Mouse (Mus musculus) lung, postnatal 0 days (tissue): ENCODE results near the gene Tfb1m. TPM values are rescaled to one million over a fixed set of nuclear protein-coding genes. Genes with fewer than 3 reads are reported as not detected.

ENCODE experiments used
- ATAC-seq: fragments of 200-750 bp; cut with Nextera tagmentation; 2 replicates; pipeline ENCODE4 v1.8.0; 2017; ENCODE audit warnings: moderate library complexity
- DNase-seq: peaks from one replicate; pipeline ENCODE4 v3.0.0-alpha.2; 2016; ENCODE audit warnings: low spot score
- H3K27ac ChIP-seq: fragments of 300-500 bp; sonication (generic); 2 replicates; pipeline ENCODE4 v1.5.1; 2014; ENCODE audit warnings: antibody characterized with exemption, mild to moderate bottlenecking, low read length, mixed read lengths
- H3K27me3 ChIP-seq: fragments of 300-500 bp; sonication (generic); replicated peaks from 2 replicates; pipeline ENCODE4 v1.6.1; 2014; ENCODE audit warnings: low read length, mixed read lengths; ENCODE audit not compliant: insufficient read depth
- H3K36me3 ChIP-seq: fragments of 300-500 bp; sonication (generic); 2 replicates; pipeline ENCODE4 v1.6.1; 2014; ENCODE audit warnings: low read length, mixed read lengths; ENCODE audit not compliant: insufficient read depth
- H3K4me1 ChIP-seq: fragments of 300-500 bp; sonication (generic); 2 replicates; pipeline ENCODE4 v1.6.1; 2014; ENCODE audit warnings: antibody characterized with exemption, low read depth, low read length, mixed read lengths; ENCODE audit not compliant: insufficient read depth
- H3K4me2 ChIP-seq: fragments of 300-500 bp; sonication (generic); replicated peaks from 2 replicates; pipeline ENCODE4 v1.6.1; 2014; ENCODE audit warnings: low read depth, mild to moderate bottlenecking, low read length, moderate library complexity, mixed read lengths
- H3K4me3 ChIP-seq: fragments of 300-500 bp; sonication (generic); 2 replicates; pipeline ENCODE4 v1.5.1; 2014; ENCODE audit warnings: low read depth, low read length
- H3K9ac ChIP-seq: fragments of 300-500 bp; sonication (generic); replicated peaks from 2 replicates; pipeline ENCODE4 v1.6.1; 2014; ENCODE audit warnings: low read depth, mild to moderate bottlenecking
- H3K9me3 ChIP-seq: fragments of 300-500 bp; sonication (generic); 2 replicates; pipeline ENCODE4 v1.6.1; 2016; ENCODE audit warnings: low read length, mixed read lengths
- CTCF ChIP-seq: IDR thresholded peaks from 2 replicates; pipeline ENCODE4 v1.5.1; 2016; ENCODE audit warnings: antibody characterized with exemption, mild to moderate bottlenecking
- EP300 ChIP-seq: IDR thresholded peaks from 2 replicates; pipeline ENCODE4 v1.6.1; 2016; ENCODE audit warnings: antibody characterized with exemption, mild to moderate bottlenecking, control low read depth
- WGBS: fragments of 180-500 bp; shearing (Covaris S2); extraction: QIAGEN DNeasy Blood & Tissue Kit; methylation state at CpG from one replicate; pipeline ENCODE4 v1.1.7; 2014; 5-methylcytosine and 5-hydroxymethylcytosine counted together
- polyA plus RNA-seq: library from polyadenylated mRNA; unstranded; fragments of >200 nt; fragmentation: Nextera tagmentation; extraction: Ambion mirVana; gene quantifications from 2 replicates; pipeline ENCODE4 v1.2.1, GENCODE M21; 2015

Tfb1m gene
- polyA plus RNA-seq, 1 experiment from 2014 or later, result 5.9 TPM

GRCm38 (mm10) chr17:3491065-3491464, 66.5 kb downstream of the Tfb1m start:
- DNase-seq, result no peak
- Histone ChIP-seq H3K27me3 (no peaks in the 10 kb centered on the region), H3K4me1 (no peaks in the 10 kb centered on the region), H3K36me3 (no peaks in the 10 kb centered on the region), H3K9me3 (no peaks in the 10 kb centered on the region), H3K4me2 (no peak overlapping the region), H3K4me3 (no peak overlapping the region), H3K9ac (no peak overlapping the region), H3K27ac (no peak overlapping the region)
- ATAC-seq, result no peak
- WGBS, result 51% methylated on average over 5 of the region's 5 CpGs
- TF ChIP-seq CTCF, result no peak
- no peak for TF ChIP-seq EP300

DNA sequence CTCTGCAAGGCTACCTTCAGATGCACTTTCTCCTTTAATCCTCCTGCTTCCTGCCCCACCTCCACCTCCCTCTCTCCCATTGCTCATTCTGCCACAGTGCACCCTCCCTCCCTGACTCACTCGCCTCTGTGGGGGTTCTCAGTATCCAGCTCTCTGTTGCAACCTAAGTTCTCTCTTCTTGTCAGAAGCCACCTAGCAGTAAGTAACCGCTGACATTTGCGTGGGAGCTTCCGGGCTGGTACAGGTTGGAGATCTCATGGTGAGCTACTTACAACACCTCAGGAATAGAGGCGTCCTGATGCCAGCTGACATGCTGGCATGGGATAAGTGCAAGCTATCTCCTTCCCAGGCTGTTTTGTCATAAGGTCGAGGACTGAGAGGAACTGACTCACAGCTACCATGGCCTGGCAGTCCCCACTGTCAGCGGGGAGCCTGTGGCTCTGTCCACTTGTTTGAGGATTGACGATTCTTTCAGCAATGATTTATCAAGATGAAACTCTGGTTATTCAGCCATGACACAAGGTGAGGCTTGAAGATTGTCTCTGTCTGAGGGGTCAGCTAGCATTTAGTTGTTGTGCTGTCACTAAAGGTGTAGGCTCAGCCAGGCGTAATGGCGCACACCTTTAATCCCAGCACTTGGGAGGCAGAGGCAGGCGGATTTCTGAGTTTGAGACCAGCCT, 67.2 kb downstream of the Tfb1m start:
- H3K36me3 ChIP-seq, result no peaks in the 10 kb centered on the region
- 82% methylated on average over 11 of the region's 11 CpGs for WGBS
- no peak for ATAC-seq

DNA sequence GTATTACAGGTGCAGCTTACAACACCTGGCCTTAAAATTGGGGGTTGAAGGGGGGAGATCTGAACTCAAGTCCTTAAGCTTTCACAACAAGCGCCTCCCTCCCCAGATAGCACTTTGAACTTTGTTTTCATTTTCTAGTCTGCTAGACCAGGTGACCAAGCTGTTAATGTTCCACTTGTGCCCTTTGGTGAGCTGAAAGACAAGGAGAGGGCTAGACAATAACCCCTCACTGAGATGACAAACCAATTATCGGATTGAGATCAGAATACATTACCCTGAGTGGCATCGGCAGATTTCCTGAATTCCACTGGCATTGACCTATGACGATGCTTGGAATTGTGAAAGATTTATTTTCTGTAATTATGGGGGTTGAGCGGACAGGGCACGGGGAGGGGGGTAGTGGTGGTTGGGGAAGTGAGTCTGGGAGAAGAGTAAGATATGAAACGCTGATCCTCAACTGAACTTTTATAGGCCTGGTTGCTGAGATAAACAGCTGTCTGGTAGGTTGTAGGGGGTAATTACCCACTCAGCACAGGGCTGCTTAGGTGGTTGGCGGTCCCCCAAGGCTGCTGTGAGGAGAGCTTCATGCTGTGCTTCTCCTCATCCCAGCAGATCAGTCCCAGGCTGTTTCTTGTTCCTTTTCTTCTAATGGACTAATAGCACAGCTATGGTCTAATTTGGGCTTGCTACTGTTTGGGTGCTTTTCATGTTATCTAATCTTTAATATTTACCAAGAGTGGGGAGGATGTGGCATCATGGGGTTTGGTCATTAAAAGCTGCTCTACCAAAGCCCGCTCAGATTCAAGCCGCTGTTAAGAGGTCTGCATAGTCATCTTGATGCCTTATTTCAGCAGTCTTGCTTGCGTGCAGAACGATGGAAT, 69.6 kb downstream of the Tfb1m start:
- DNase-seq (no peak), ATAC-seq (no peak)
- no peaks in the 10 kb centered on the region for H3K9me3 ChIP-seq
- WGBS, result 71% methylated on average over 12 of the region's 12 CpGs
- TF ChIP-seq EP300 (no peak), CTCF (no peak)
- no peak overlapping the region for H3K4me2 ChIP-seq
- no peaks in the 10 kb centered on the region for H3K27me3 ChIP-seq
- no peak overlapping the region for H3K4me3 ChIP-seq
- no peaks in the 10 kb centered on the region for H3K36me3 ChIP-seq
- no peaks in the 10 kb centered on the region for H3K4me1 ChIP-seq
- H3K27ac ChIP-seq, result no peak overlapping the region
- no peak overlapping the region for H3K9ac ChIP-seq

More for the DNA sequence above, 67.2 kb downstream of the Tfb1m start:
- no peak overlapping the region for H3K27ac ChIP-seq
- no peaks in the 10 kb centered on the region for H3K4me1 ChIP-seq
- H3K9me3 ChIP-seq, result no peaks in the 10 kb centered on the region
- no peak overlapping the region for H3K9ac ChIP-seq
- no peak for DNase-seq
- H3K27me3 ChIP-seq, result no peaks in the 10 kb centered on the region
- no peak overlapping the region for H3K4me3 ChIP-seq
- TF ChIP-seq EP300, result no peak
- no peak for TF ChIP-seq CTCF
- H3K4me2 ChIP-seq, result no peak overlapping the region

GRCm38 (mm10) chr17:3487211-3487610, 70.4 kb downstream of the Tfb1m start:
- Histone ChIP-seq H3K4me2 (no peak overlapping the region), H3K9ac (no peak overlapping the region), H3K9me3 (no peaks in the 10 kb centered on the region), H3K4me1 (no peaks in the 10 kb centered on the region), H3K27me3 (no peaks in the 10 kb centered on the region), H3K27ac (no peak overlapping the region), H3K36me3 (no peaks in the 10 kb centered on the region), H3K4me3 (no peak overlapping the region)
- 68% methylated on average over 4 of the region's 4 CpGs for WGBS
- ATAC-seq (no peak), DNase-seq (no peak)
- TF ChIP-seq CTCF (no peak), EP300 (no peak)

DNA sequence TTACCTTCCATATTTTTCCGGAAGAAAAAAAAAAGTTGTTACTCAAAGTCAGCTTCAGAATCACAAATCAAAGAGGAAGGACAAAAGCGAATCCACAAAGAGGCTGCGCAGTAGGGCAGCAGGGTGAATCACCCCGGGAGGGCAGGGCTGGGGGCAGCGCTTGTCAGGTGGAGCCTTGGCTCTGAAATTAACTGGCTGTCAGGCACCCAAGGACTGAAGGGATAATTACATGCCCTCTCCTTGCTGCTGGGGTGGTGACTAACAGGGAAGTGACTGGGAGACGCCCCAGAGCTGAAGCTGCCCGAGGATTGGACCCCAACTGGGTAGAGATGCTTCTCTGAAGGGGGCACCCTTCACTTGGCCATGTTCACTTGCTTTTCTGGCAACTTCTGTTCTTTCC, 71.7 kb downstream of the Tfb1m start:
- H3K4me2 ChIP-seq, result no peak overlapping the region
- H3K27ac ChIP-seq, result no peak overlapping the region
- whole genome bisulfite sequencing, result 72% methylated on average over 7 of the region's 7 CpGs
- H3K9me3 ChIP-seq, result no peaks in the 10 kb centered on the region
- H3K27me3 ChIP-seq, result no peaks in the 10 kb centered on the region
- TF ChIP-seq CTCF (no peak), EP300 (no peak)
- H3K4me3 ChIP-seq, result no peak overlapping the region
- no peaks in the 10 kb centered on the region for H3K36me3 ChIP-seq
- ATAC-seq (no peak), DNase-seq (no peak)
- no peaks in the 10 kb centered on the region for H3K4me1 ChIP-seq
- H3K9ac ChIP-seq, result no peak overlapping the region

DNA sequence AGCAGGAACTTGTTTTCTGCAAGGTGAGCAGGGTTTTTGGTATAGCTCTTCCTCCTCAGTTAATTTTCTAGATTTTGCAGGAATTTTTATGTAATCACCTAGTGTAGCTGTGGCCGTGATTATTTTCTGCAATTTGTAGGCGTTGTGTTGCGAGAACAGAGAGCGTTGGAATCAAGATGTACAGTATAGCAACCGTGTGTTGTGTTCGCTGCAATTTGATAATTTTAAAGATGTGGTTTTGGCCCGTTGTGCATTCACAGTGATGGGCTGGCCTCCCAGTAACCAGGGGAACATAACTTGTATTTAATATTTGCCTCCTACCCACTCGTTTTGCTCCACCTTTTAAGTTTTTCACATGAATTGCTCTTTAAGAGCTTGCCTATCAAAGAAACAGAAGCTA, 74.5 kb downstream of the Tfb1m start:
- Histone ChIP-seq H3K36me3 (no peaks in the 10 kb centered on the region), H3K27me3 (no peaks in the 10 kb centered on the region), H3K9ac (no peak overlapping the region), H3K4me1 (no peaks in the 10 kb centered on the region), H3K4me3 (no peak overlapping the region), H3K4me2 (no peak overlapping the region), H3K27ac (no peak overlapping the region), H3K9me3 (no peaks in the 10 kb centered on the region)
- TF ChIP-seq CTCF, result no peak
- TF ChIP-seq EP300, result no peak
- ATAC-seq, result no peak
- 80% methylated on average over 8 of the region's 8 CpGs for WGBS
- DNase-seq, result no peak
